Mouse (Mus musculus): Measurements from ENCODE around the gene Fuz.

DNA sequence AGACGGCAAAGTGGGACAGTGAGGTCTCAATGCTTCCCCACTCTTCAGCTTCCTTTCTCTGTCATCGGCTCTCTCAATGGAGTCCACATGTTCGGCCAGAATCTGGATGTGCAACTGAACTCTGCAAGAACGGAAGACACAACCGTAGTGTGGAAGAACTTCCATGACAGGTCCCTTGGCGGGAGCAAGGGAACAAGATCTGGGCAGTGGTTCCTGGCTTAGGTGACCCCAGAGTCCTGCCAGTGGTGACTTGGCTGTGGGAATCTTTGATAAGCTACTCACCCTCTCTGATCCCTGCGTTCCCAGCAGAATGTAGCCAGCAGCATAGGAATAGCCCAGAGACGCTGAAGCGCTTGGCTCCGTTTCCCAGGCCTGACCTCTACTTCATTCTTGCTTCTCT is 620 bp downstream of the Fuz start:
- TF ChIP-seq CTCF (IDR thresholded peaks at IDR 0.05; ENCODE audit: extremely low read depth, insufficient read length, insufficient replicate concordance, low read depth, low read length) (no peak), POLR2A (IDR thresholded peaks at IDR 0.05; ENCODE audit: low read depth, low read length) (no peak)
